Mouse (Mus musculus) CH12.LX (cell line): Measurements from ENCODE around the gene Meioc. TPM values are rescaled to one million over a fixed set of nuclear protein-coding genes. Genes with fewer than 3 reads are reported as not detected.

Experiments
- DNase-seq: peaks from one replicate; pipeline ENCODE4 v3.0.0-alpha.2; 2013; ENCODE audit errors: extremely low read depth
- H3K27ac ChIP-seq: 2 replicates; pipeline ENCODE4 v1.5.1; 2012; ENCODE audit warnings: low read depth, mild to moderate bottlenecking, control low read depth, moderate library complexity; ENCODE audit not compliant: insufficient read depth
- H3K27me3 ChIP-seq: replicated peaks from 2 replicates; pipeline ENCODE3; 2012; ENCODE audit warnings: inconsistent platforms
- H3K36me3 ChIP-seq, 2 experiments: replicated peaks in 1 of 2; 2 replicates each; pipeline versions ENCODE3 to v1.6.1; 2012; ENCODE audit warnings: inconsistent platforms in 1 of 2, low read length in 1 of 2, mild to moderate bottlenecking in 1 of 2, mixed read lengths in 1 of 2, moderate library complexity in 1 of 2; ENCODE audit not compliant: control insufficient read depth in 1 of 2, insufficient read depth in 1 of 2
- H3K4me1 ChIP-seq, 2 experiments: 2 replicates each; pipeline ENCODE4 v1.6.1; 2012; ENCODE audit warnings: inconsistent platforms in 1 of 2, moderate library complexity in 1 of 2; ENCODE audit not compliant: insufficient read depth in 2 of 2, control insufficient read depth in 1 of 2
- H3K4me2 ChIP-seq: 2 replicates; pipeline ENCODE4 v1.6.1; 2012; ENCODE audit warnings: low read depth, mild to moderate bottlenecking, control low read depth; ENCODE audit not compliant: poor library complexity, insufficient read depth, severe bottlenecking
- H3K4me3 ChIP-seq, 3 experiments: fragments of 150-350 bp in 1 of 3; sonication (generic) in 1 of 3; replicated peaks in 1 of 3; 2 replicates each; pipeline versions ENCODE3 to v1.5.1; 2011 to 2012; ENCODE audit warnings: low read depth in 2 of 3, low read length in 2 of 3, mild to moderate bottlenecking in 2 of 3, moderate library complexity in 2 of 3, control low read depth in 1 of 3, improper control_type of control experiment in 1 of 3, inconsistent platforms in 1 of 3, mixed read lengths in 1 of 3; ENCODE audit not compliant: poor library complexity in 1 of 3
- H3K79me2 ChIP-seq: replicated peaks from 2 replicates; pipeline ENCODE4 v1.6.1; 2012; ENCODE audit warnings: mild to moderate bottlenecking, moderate library complexity; ENCODE audit not compliant: control insufficient read depth, poor library complexity, insufficient read depth, severe bottlenecking; ENCODE audit errors: extremely low read depth
- H3K9ac ChIP-seq: 2 replicates; pipeline ENCODE4 v1.6.1; 2012; ENCODE audit warnings: low read depth, mild to moderate bottlenecking, control low read depth, moderate library complexity; ENCODE audit not compliant: insufficient read depth
- H3K9me3 ChIP-seq: replicated peaks from 2 replicates; pipeline ENCODE3; 2012; ENCODE audit warnings: low read length, inconsistent platforms, mixed read lengths
- BHLHE40 ChIP-seq: IDR thresholded peaks from 2 replicates; pipeline ENCODE4 v1.6.1; 2011; ENCODE audit warnings: mild to moderate bottlenecking, low read depth, low read length, improper control_type of control experiment
- CHD1 ChIP-seq: IDR thresholded peaks from 2 replicates; pipeline ENCODE4 v1.6.1; 2012; ENCODE audit warnings: low read depth, low read length, improper control_type of control experiment, inconsistent platforms
- CHD2 ChIP-seq: IDR thresholded peaks from 2 replicates; pipeline ENCODE4 v1.6.1; 2011; ENCODE audit warnings: low read length, improper control_type of control experiment
- CTCF ChIP-seq, 2 experiments: IDR thresholded peaks in 1 of 2; conservative IDR thresholded peaks in 1 of 2; 2 replicates each; pipeline ENCODE4 v1.5.1; 2011 to 2012; ENCODE audit warnings: low read depth in 2 of 2, low read length in 2 of 2, improper control_type of control experiment in 1 of 2, inconsistent platforms in 1 of 2, mild to moderate bottlenecking in 1 of 2, moderate library complexity in 1 of 2
- EP300 ChIP-seq: IDR thresholded peaks from 2 replicates; pipeline ENCODE4 v1.6.1; 2011; ENCODE audit warnings: low read length, improper control_type of control experiment
- ETS1 ChIP-seq: conservative IDR thresholded peaks from 2 replicates; pipeline ENCODE4 v1.6.1; 2012; ENCODE audit warnings: low read depth, mild to moderate bottlenecking, inconsistent platforms, low read length, improper control_type of control experiment, moderate library complexity
- IRF4 ChIP-seq: IDR thresholded peaks from 2 replicates; pipeline ENCODE4 v1.6.1; 2014; ENCODE audit warnings: low read depth, mild to moderate bottlenecking, inconsistent platforms, low read length, improper control_type of control experiment
- JUN ChIP-seq: IDR thresholded peaks from 2 replicates; pipeline ENCODE4 v1.6.1; 2011; ENCODE audit warnings: low read depth, mild to moderate bottlenecking, low read length, improper control_type of control experiment, moderate library complexity; ENCODE audit not compliant: insufficient read depth
- JUND ChIP-seq: conservative IDR thresholded peaks from 2 replicates; pipeline ENCODE4 v1.6.1; 2011; ENCODE audit warnings: low read depth, low read length, improper control_type of control experiment
- MAFK ChIP-seq: IDR thresholded peaks from 2 replicates; pipeline ENCODE4 v1.6.1; 2011; ENCODE audit warnings: low read length, improper control_type of control experiment; ENCODE audit not compliant: insufficient replicate concordance
- MAZ ChIP-seq: IDR thresholded peaks from 2 replicates; pipeline ENCODE4 v1.6.1; 2012; ENCODE audit warnings: low read depth, mild to moderate bottlenecking, inconsistent platforms, low read length, improper control_type of control experiment, moderate library complexity
- MYC ChIP-seq: IDR thresholded peaks from 2 replicates; pipeline ENCODE4 v1.6.1; 2011; ENCODE audit warnings: low read depth, mild to moderate bottlenecking, improper control_type of control experiment, low read length
- NELFE ChIP-seq: IDR thresholded peaks from 2 replicates; pipeline ENCODE4 v1.6.1; 2011; ENCODE audit warnings: low read depth, low read length, improper control_type of control experiment
- POLR2A ChIP-seq: IDR thresholded peaks from 2 replicates; pipeline ENCODE4 v1.6.1; 2011; ENCODE audit warnings: low read depth, mild to moderate bottlenecking, improper control_type of control experiment, low read length
- POLR2AphosphoS2 ChIP-seq: IDR thresholded peaks from 2 replicates; pipeline ENCODE4 v1.6.1; 2011; ENCODE audit warnings: low read depth, low read length, improper control_type of control experiment
- RAD21 ChIP-seq: IDR thresholded peaks from 2 replicates; pipeline ENCODE4 v1.6.1; 2011; ENCODE audit warnings: low read depth, mild to moderate bottlenecking, low read length, improper control_type of control experiment, moderate library complexity
- RCOR1 ChIP-seq: conservative IDR thresholded peaks from 2 replicates; pipeline ENCODE4 v1.6.1; 2012; ENCODE audit warnings: low read depth, mild to moderate bottlenecking, inconsistent platforms, low read length, improper control_type of control experiment
- SIN3A ChIP-seq: IDR thresholded peaks from 2 replicates; pipeline ENCODE4 v1.6.1; 2012; ENCODE audit warnings: low read length, improper control_type of control experiment, inconsistent platforms
- SMC3 ChIP-seq: IDR thresholded peaks from 2 replicates; pipeline ENCODE4 v1.6.1; 2011; ENCODE audit warnings: low read depth, low read length, improper control_type of control experiment
- TBP ChIP-seq: conservative IDR thresholded peaks from 2 replicates; pipeline ENCODE4 v1.6.1; 2011; ENCODE audit warnings: low read depth, low read length, improper control_type of control experiment
- TCF12 ChIP-seq: IDR thresholded peaks from 2 replicates; pipeline ENCODE4 v1.6.1; 2014; ENCODE audit warnings: low read depth, mild to moderate bottlenecking, inconsistent platforms, low read length, improper control_type of control experiment
- UBTF ChIP-seq: IDR thresholded peaks from 2 replicates; pipeline ENCODE4 v1.6.1; 2012; ENCODE audit warnings: low read depth, mild to moderate bottlenecking, inconsistent platforms, low read length, improper control_type of control experiment, moderate library complexity
- USF1 ChIP-seq: IDR thresholded peaks from 2 replicates; pipeline ENCODE4 v1.6.1; 2014; ENCODE audit warnings: low read depth, mild to moderate bottlenecking, inconsistent platforms, low read length, improper control_type of control experiment
- USF2 ChIP-seq: conservative IDR thresholded peaks from 2 replicates; pipeline ENCODE4 v1.6.1; 2011; ENCODE audit warnings: low read depth, low read length, improper control_type of control experiment
- ZC3H11A ChIP-seq: IDR thresholded peaks from 2 replicates; pipeline ENCODE4 v1.6.1; 2012; ENCODE audit warnings: low read depth, mild to moderate bottlenecking, inconsistent platforms, low read length, improper control_type of control experiment
- dilution Hi-C: fragments of 300-500 bp; cut with MboI; formaldehyde crosslinking; loops from 2 replicates; pipeline ENCODE4 v1.14.3; 2020; ENCODE audit warnings: low sequenced_read_pairs; ENCODE audit not compliant: extremely low pct_unique_long_range_greater_than_20kb, extremely low pct_ligation_motif_present
- in situ Hi-C: fragments of 300-500 bp; cut with MboI; formaldehyde crosslinking; loops from 3 replicates; pipeline ENCODE4 v1.14.3; 2019; ENCODE audit warnings: low sequenced_read_pairs, low pct_ligation_motif_present, low pct_unique_long_range_greater_than_20kb, mixed read lengths
- polyA plus RNA-seq: library from polyadenylated mRNA; unstranded; fragments of >175 nt; gene quantifications from 2 replicates; pipeline ENCODE4 v1.2.1, GENCODE M21; 2012; ENCODE audit warnings: low read depth; ENCODE audit not compliant: insufficient read length
- total RNA-seq, 2 experiments: library from RNA; depleted of rRNA; stranded (reverse); fragments of 300-350 nt in 1 of 2; fragments of >200 nt in 1 of 2; gene quantifications; 2 replicates each; pipeline ENCODE4 v1.2.3; 2012 to 2014

The Meioc gene
- total and polyA plus RNA-seq, 3 experiments, result not detected

DNA sequence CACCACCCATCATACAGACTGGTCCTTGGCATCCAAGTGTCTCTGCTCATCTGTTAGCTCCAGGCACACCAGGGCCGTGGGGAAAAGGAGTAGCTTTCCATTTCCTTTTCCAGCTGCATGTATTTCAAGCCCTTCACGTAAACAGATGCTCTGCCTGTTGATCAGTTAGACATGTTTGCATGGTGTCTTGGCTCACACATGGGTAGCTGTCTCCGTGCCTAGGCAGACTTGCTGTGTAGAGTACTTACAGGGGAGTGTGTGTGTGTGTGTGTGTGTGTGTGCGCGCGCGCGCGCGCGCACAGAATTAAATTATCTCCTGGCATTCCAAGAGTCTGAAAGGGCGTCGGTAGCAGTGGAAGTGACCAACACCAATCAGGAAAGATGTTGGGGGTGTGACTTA is 17.3 kb upstream of the Meioc start:
- H3K9ac ChIP-seq, result no peak overlapping the region
- H3K4me1 ChIP-seq, result no peaks in the 10 kb centered on the region
- no peak overlapping the region for H3K4me3 ChIP-seq
- TF ChIP-seq TCF12 (no peak), RCOR1 (no peak), ZC3H11A (no peak), JUND (no peak), SMC3 (no peak), MAZ (no peak), JUN (no peak), UBTF (no peak), TBP (no peak), SIN3A (no peak), USF2 (no peak), CHD1 (no peak), POLR2AphosphoS2 (no peak), USF1 (no peak), POLR2A (no peak), CHD2 (no peak), EP300 (no peak), RAD21 (no peak), MYC (no peak), NELFE (no peak)
- DNase-seq, result no peak
- peaks cover 76% of the 10 kb centered on the region for H3K27me3 ChIP-seq
- H3K27ac ChIP-seq, result no peak overlapping the region
- H3K36me3 ChIP-seq, result no peaks in the 10 kb centered on the region
- no peaks in the 10 kb centered on the region for H3K9me3 ChIP-seq
- no peak overlapping the region for H3K4me2 ChIP-seq
- no peaks in the 10 kb centered on the region for H3K79me2 ChIP-seq
- in situ Hi-C loops, result loop anchor here (5.0 to 10.0 kb wide), 2 partner anchors 69 to 161 kb away; partner anchors contain the start of gene Gm11627
- dilution Hi-C loops, result no loop called here

DNA sequence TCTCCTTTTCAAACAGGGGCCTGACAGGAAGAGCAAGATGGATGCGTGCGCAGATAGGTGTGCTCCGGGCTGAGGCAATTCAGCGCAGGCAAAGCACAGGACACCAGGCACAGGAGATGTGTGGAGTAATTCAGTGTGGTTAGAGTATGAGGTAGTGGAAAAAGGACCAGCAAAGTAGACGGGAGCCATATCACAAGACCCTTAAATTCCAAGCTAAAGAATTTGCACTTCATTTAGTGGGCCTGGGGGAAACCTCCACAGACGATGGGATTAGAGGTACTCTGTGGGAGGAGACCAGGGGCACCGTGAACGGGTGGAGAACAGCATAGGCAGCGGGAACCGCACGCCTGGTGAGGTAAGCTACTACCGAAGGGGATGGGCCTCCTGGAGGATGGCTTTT is 15.6 kb upstream of the Meioc start:
- Histone ChIP-seq H3K4me1 (no peaks in the 10 kb centered on the region), H3K79me2 (no peaks in the 10 kb centered on the region), H3K27me3 (peaks cover 69% of the 10 kb centered on the region), H3K9ac (no peak overlapping the region), H3K4me2 (no peak overlapping the region), H3K27ac (no peak overlapping the region), H3K36me3 (no peaks in the 10 kb centered on the region), H3K9me3 (no peaks in the 10 kb centered on the region), H3K4me3 (no peak overlapping the region)
- dilution Hi-C loops, result no loop called here
- TF ChIP-seq BHLHE40 (no peak), MAZ (no peak), MAFK (no peak), CTCF (conservative IDR thresholded peaks at IDR 0.05 in 1 of 2, IDR thresholded peaks at IDR 0.05 in 1 of 2; ENCODE audit: low read depth in 2 of 2, low read length in 2 of 2) (no peak), POLR2A (no peak), CHD2 (no peak), IRF4 (no peak), ETS1 (no peak), JUND (no peak)
- no peak for DNase-seq
- in situ Hi-C loops, result loop anchor here (5.0 to 10.0 kb wide), 2 partner anchors 71 to 163 kb away; partner anchors contain the start of gene Gm11627
